Mouse (Mus musculus) hindbrain, embryonic 14.5 days (tissue): ENCODE results near the gene Krtcap2. TPM values are rescaled to one million over a fixed set of nuclear protein-coding genes. Genes with fewer than 3 reads are reported as not detected.
"Not testable (repeated sequence)": the region's sequence is repeated elsewhere in the genome, so short reads cannot be mapped to it uniquely, and the experiment has no call there.

Experiments used
- ATAC-seq: fragments of 200-750 bp; cut with Nextera tagmentation; 2 replicates; pipeline ENCODE4 v1.8.0; 2017; ENCODE audit warnings: moderate number of reproducible peaks, mild to moderate bottlenecking, moderate TSS enrichment, moderate library complexity; ENCODE audit not compliant: low FRiP score
- DNase-seq: peaks from one replicate; pipeline ENCODE4 v3.0.0-alpha.2; 2015; ENCODE audit warnings: low spot score
- H3K27ac ChIP-seq: fragments of 300-500 bp; sonication (generic); 2 replicates; pipeline ENCODE4 v1.5.1; 2014; ENCODE audit warnings: mild to moderate bottlenecking, moderate library complexity
- H3K27me3 ChIP-seq: fragments of 300-500 bp; sonication (generic); 2 replicates; pipeline ENCODE4 v1.6.1; 2014; ENCODE audit warnings: mild to moderate bottlenecking, low read length, mixed read lengths; ENCODE audit not compliant: control insufficient read depth, insufficient read depth
- H3K36me3 ChIP-seq: fragments of 300-500 bp; sonication (generic); replicated peaks from 2 replicates; pipeline ENCODE4 v1.6.1; 2014; ENCODE audit not compliant: control insufficient read depth, insufficient read depth
- H3K4me1 ChIP-seq: fragments of 300-500 bp; sonication (generic); replicated peaks from 2 replicates; pipeline ENCODE4 v1.6.1; 2014; ENCODE audit warnings: antibody characterized with exemption, low read length, mixed read lengths; ENCODE audit not compliant: control insufficient read depth, insufficient read depth
- H3K4me2 ChIP-seq: fragments of 300-500 bp; sonication (generic); replicated peaks from 2 replicates; pipeline ENCODE4 v1.6.1; 2014; ENCODE audit warnings: mild to moderate bottlenecking, moderate library complexity
- H3K4me3 ChIP-seq: fragments of 300-500 bp; sonication (generic); replicated peaks from 2 replicates; pipeline ENCODE4 v1.5.1; 2014; ENCODE audit warnings: mild to moderate bottlenecking, low read length
- H3K9ac ChIP-seq: fragments of 300-500 bp; sonication (generic); 2 replicates; pipeline ENCODE4 v1.6.1; 2014
- H3K9me3 ChIP-seq: fragments of 300-500 bp; sonication (generic); 2 replicates; pipeline ENCODE4 v1.6.1; 2016; ENCODE audit warnings: low read length; ENCODE audit not compliant: control insufficient read depth
- WGBS: fragments of 180-500 bp; shearing (Covaris S2); extraction: QIAGEN DNeasy Blood & Tissue Kit; methylation state at CpG from one replicate; pipeline ENCODE4 v1.1.7; 2014; 5-methylcytosine and 5-hydroxymethylcytosine counted together
- polyA plus RNA-seq: library from polyadenylated mRNA; unstranded; fragments of >200 nt; fragmentation: Nextera tagmentation; extraction: Ambion mirVana; gene quantifications from 2 replicates; pipeline ENCODE4 v1.2.1, GENCODE M21; 2014

Krtcap2 gene
- polyA plus RNA-seq, 1 experiment from 2014 or later = 224 TPM

GRCm38 (mm10) chr3:89208736-89209135, 37.0 kb upstream of the Krtcap2 start:
- Histone ChIP-seq H3K4me3 (no peak overlapping the region), H3K27me3 (no peaks in the 10 kb centered on the region), H3K27ac (no peak overlapping the region), H3K4me2 (no peak overlapping the region), H3K9me3 (no peaks in the 10 kb centered on the region), H3K9ac (no peak overlapping the region), H3K4me1 (peaks cover 11% of the 10 kb centered on the region), H3K36me3 (peaks cover 71% of the 10 kb centered on the region)
- WGBS = 94% methylated on average over 6 of the region's 6 CpGs
- ATAC-seq (no peak), DNase-seq (no peak)

GRCm38 (mm10) chr3:89209731-89210130, 36.0 kb upstream of the Krtcap2 start:
- whole genome bisulfite sequencing = 87% methylated on average over 7 of the region's 7 CpGs
- H3K4me3 ChIP-seq = no peak overlapping the region
- ATAC-seq (no peak), DNase-seq (no peak)
- H3K4me2 ChIP-seq = no peak overlapping the region
- H3K27ac ChIP-seq = no peak overlapping the region
- H3K36me3 ChIP-seq = peaks cover 63% of the 10 kb centered on the region
- H3K4me1 ChIP-seq = peaks cover 11% of the 10 kb centered on the region
- no peaks in the 10 kb centered on the region for H3K9me3 ChIP-seq
- no peaks in the 10 kb centered on the region for H3K27me3 ChIP-seq
- no peak overlapping the region for H3K9ac ChIP-seq

- H3K4me2 ChIP-seq = no peak overlapping the region
- ATAC-seq (no peak), DNase-seq (no peak)
- H3K36me3 ChIP-seq = peaks cover 59% of the 10 kb centered on the region
- H3K27ac ChIP-seq = no peak overlapping the region
- peaks cover 12% of the 10 kb centered on the region for H3K4me1 ChIP-seq
- no peaks in the 10 kb centered on the region for H3K27me3 ChIP-seq
- no peak overlapping the region for H3K9ac ChIP-seq
- H3K9me3 ChIP-seq = no peaks in the 10 kb centered on the region
- 89% methylated on average over 13 of the region's 13 CpGs for WGBS
- no peak overlapping the region for H3K4me3 ChIP-seq
Observed at GRCm38 (mm10) chr3:89210162-89210561, 35.6 kb upstream of the Krtcap2 start.

GRCm38 (mm10) chr3:89210731-89211130, 35.0 kb upstream of the Krtcap2 start:
- WGBS = 81% methylated on average over 7 of the region's 7 CpGs
- H3K27ac ChIP-seq = no peak overlapping the region
- ATAC-seq (no peak), DNase-seq (no peak)
- no peak overlapping the region for H3K4me3 ChIP-seq
- H3K4me2 ChIP-seq = no peak overlapping the region
- peaks cover 18% of the 10 kb centered on the region for H3K4me1 ChIP-seq
- no peak overlapping the region for H3K9ac ChIP-seq
- peaks cover 54% of the 10 kb centered on the region for H3K36me3 ChIP-seq
- no peaks in the 10 kb centered on the region for H3K27me3 ChIP-seq
- no peaks in the 10 kb centered on the region for H3K9me3 ChIP-seq

- DNase-seq (peak; percentile 94), ATAC-seq (peak; percentile 86)
- Histone ChIP-seq H3K4me3 (peak overlapping the region; percentile 79), H3K27me3 (no peaks in the 10 kb centered on the region), H3K27ac (peak overlapping the region; percentile 99), H3K9ac (peak overlapping the region; percentile 82), H3K9me3 (no peaks in the 10 kb centered on the region), H3K4me1 (peaks cover 19% of the 10 kb centered on the region), H3K36me3 (peaks cover 22% of the 10 kb centered on the region), H3K4me2 (peak overlapping the region; percentile 87)
- WGBS = under 1% methylated on average over 63 of the region's 69 CpGs
Observed at GRCm38 (mm10) chr3:89213803-89214530, 31.8 kb upstream of the Krtcap2 start.

GRCm38 (mm10) chr3:89214681-89215411, 30.9 kb upstream of the Krtcap2 start, which contains the start of gene Thbs3:
Gene Thbs3, plus strand, starts transcription at chr3:89215180.
- peaks cover 19% of the 10 kb centered on the region for H3K4me1 ChIP-seq
- peak within 1 kb of the TSS; percentile 82 for H3K9ac ChIP-seq
- WGBS = under 1% methylated on average over 15 of the region's 19 CpGs

GRCm38 (mm10) chr3:89215853-89216252, 29.9 kb upstream of the Krtcap2 start:
- H3K27ac ChIP-seq = peak overlapping the region; percentile 99
- peaks cover 19% of the 10 kb centered on the region for H3K4me1 ChIP-seq
- DNase-seq = peak; percentile 94
- WGBS = under 1% methylated on average over 6 of the region's 6 CpGs
- ATAC-seq = peak; percentile 40
- peak overlapping the region; percentile 79 for H3K4me3 ChIP-seq
- peak overlapping the region; percentile 87 for H3K4me2 ChIP-seq
- H3K36me3 ChIP-seq = 0 out of 2 replicates have a peak, but pooled peaks cover 3% of the 10 kb centered on the region
- no peaks in the 10 kb centered on the region for H3K9me3 ChIP-seq
- H3K27me3 ChIP-seq = no peaks in the 10 kb centered on the region
- H3K9ac ChIP-seq = peak overlapping the region; percentile 82

More at GRCm38 (mm10) chr3:89214681-89215411, 30.9 kb upstream of the Krtcap2 start, which contains the start of gene Thbs3:
- ATAC-seq (no peak), DNase-seq (peak; percentile 43)
- peak within 1 kb of the TSS; percentile 99 for H3K27ac ChIP-seq
- no peaks in the 10 kb centered on the region for H3K27me3 ChIP-seq
- H3K4me2 ChIP-seq = peak within 1 kb of the TSS; percentile 87
- peak within 1 kb of the TSS; percentile 79 for H3K4me3 ChIP-seq
- H3K36me3 ChIP-seq = peaks cover 13% of the 10 kb centered on the region; the same call in 1 of the 2 replicates
- no peaks in the 10 kb centered on the region for H3K9me3 ChIP-seq

- 68% methylated on average over 7 of the region's 7 CpGs for WGBS
Observed at GRCm38 (mm10) chr3:89216407-89216806, 29.4 kb upstream of the Krtcap2 start.

GRCm38 (mm10) chr3:89218271-89218670, 27.5 kb upstream of the Krtcap2 start:
- H3K27ac ChIP-seq = no peak overlapping the region
- no peaks in the 10 kb centered on the region; the same call in 1 of the 2 replicates for H3K36me3 ChIP-seq
- H3K4me2 ChIP-seq = no peak overlapping the region
- H3K27me3 ChIP-seq = no peaks in the 10 kb centered on the region
- H3K9ac ChIP-seq = no peak overlapping the region
- H3K4me1 ChIP-seq = peaks cover 9% of the 10 kb centered on the region
- no peaks in the 10 kb centered on the region for H3K9me3 ChIP-seq
- DNase-seq (no peak), ATAC-seq (no peak)
- no peak overlapping the region for H3K4me3 ChIP-seq
- 86% methylated on average over 1 of the region's 1 CpGs for WGBS

More at GRCm38 (mm10) chr3:89216407-89216806, 29.4 kb upstream of the Krtcap2 start:
- Histone ChIP-seq H3K4me1 (peaks cover 19% of the 10 kb centered on the region), H3K4me2 (peak overlapping the region; percentile 87)
- DNase-seq, H3K9ac ChIP-seq, H3K36me3 ChIP-seq, ATAC-seq, H3K9me3 ChIP-seq, H3K27ac ChIP-seq, H3K27me3 ChIP-seq, H3K4me3 ChIP-seq: not testable (repeated sequence)
